Mouse (Mus musculus): ENCODE results near the gene Ttc27. TPM values are rescaled to one million over a fixed set of nuclear protein-coding genes. Genes with fewer than 3 reads are reported as not detected.

Ttc27 gene
- polyA plus RNA-seq, 1 experiment from 2014 or later, result 27.3 TPM

DNA sequence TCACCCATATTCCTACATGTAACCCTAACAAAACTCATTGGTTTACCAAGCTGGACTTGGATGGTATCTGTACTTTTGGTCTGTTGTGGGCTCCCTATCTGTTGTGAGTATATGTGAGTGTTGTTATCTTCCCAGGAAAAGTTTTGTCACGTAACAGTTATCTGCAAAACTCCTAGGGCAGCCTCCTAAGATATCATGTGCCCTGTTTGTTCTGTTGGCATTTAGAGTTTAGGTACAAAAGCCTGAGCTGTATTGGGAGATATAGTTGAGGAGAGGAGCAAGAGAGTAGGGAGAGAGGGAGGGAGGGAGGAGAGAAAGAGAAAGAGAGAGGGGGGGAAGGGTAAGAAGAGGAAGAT, 186.8 kb downstream of the Ttc27 start:
- no peak overlapping the region for H3K27ac ChIP-seq
- no peak overlapping the region for H3K9ac ChIP-seq
- WGBS, result 92% methylated on average over 1 of the region's 1 CpGs
- ATAC-seq (replicated peaks; ENCODE audit: low FRiP score), result no peak
- H3K9me3 ChIP-seq (replicated peaks), result 0 out of 2 replicates have a peak, but pooled peaks cover 4% of the 10 kb centered on the region
- no peak overlapping the region for H3K4me2 ChIP-seq
- no peaks in the 10 kb centered on the region for H3K36me3 ChIP-seq
- no peaks in the 10 kb centered on the region for H3K27me3 ChIP-seq
- H3K4me3 ChIP-seq (replicated peaks), result no peak overlapping the region
- peaks cover 6% of the 10 kb centered on the region; the same call in 1 of the 2 replicates for H3K4me1 ChIP-seq

DNA sequence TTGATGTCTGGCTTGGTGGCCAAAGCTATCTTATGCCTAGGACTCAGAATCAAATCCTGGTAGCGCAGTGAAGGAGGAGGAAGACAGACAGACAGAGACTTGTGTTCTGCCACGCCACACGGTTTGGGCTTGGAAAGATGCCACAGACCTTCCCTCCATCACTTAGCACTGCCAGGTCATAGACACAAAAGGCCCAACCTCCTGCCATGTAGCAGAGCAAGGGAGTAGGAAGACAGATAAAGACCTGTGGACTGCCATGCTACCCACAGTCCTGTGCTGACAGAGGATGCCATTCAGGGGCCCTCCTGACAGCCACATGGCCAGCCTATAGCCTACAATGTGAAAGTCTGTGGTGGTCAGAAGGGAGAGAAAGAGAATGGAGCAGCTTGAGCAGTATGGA, 187.4 kb downstream of the Ttc27 start:
- 92% methylated on average over 3 of the region's 3 CpGs for WGBS
- H3K27ac ChIP-seq, result no peak overlapping the region
- no peak overlapping the region for H3K4me3 ChIP-seq (replicated peaks)
- no peaks in the 10 kb centered on the region for H3K36me3 ChIP-seq
- peaks cover 6% of the 10 kb centered on the region; the same call in 1 of the 2 replicates for H3K4me1 ChIP-seq
- H3K27me3 ChIP-seq, result no peaks in the 10 kb centered on the region
- 0 out of 2 replicates have a peak, but pooled peaks cover 4% of the 10 kb centered on the region for H3K9me3 ChIP-seq (replicated peaks)
- no peak overlapping the region for H3K4me2 ChIP-seq
- ATAC-seq (replicated peaks; ENCODE audit: low FRiP score), result no peak
- no peak overlapping the region for H3K9ac ChIP-seq

DNA sequence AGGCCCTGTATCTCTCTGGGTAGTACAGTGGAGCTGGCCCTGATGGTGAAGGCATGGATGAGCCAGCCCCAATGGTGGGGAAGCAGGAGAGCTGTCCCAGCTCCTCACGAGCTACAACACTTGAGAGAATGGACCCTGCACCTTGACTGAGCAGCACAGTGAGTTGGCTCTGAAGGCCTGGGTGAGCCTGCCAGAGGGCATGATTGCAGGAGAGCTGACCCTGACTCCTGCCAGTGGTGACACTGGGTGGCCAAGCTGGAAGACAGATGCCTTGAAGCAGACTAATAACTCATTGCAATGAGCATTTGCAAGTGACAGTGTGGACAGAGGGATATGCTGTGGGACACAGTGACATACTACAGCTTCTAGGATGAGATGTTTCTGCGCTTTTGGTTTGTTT, 195.5 kb downstream of the Ttc27 start:
- no peak overlapping the region for H3K4me3 ChIP-seq (replicated peaks)
- H3K9ac ChIP-seq, result no peak overlapping the region
- no peaks in the 10 kb centered on the region for H3K27me3 ChIP-seq
- H3K27ac ChIP-seq, result no peak overlapping the region
- ATAC-seq (replicated peaks; ENCODE audit: low FRiP score), result no peak
- no peaks in the 10 kb centered on the region for H3K4me1 ChIP-seq
- H3K9me3 ChIP-seq (replicated peaks), result no peaks in the 10 kb centered on the region
- 98% methylated on average over 2 of the region's 2 CpGs for WGBS
- H3K36me3 ChIP-seq, result no peaks in the 10 kb centered on the region
- H3K4me2 ChIP-seq, result no peak overlapping the region

Other genes with a start within 250 kb of the Ttc27 start
- gene Yipf4, start 228.2 kb upstream of the Ttc27 start, polyA plus RNA-seq (2015; fragmentation: Nextera tagmentation; extraction: Ambion mirVana), result 55.3 and 70.1 TPM in 2 replicates
- gene Birc6, start 189.4 kb upstream of the Ttc27 start, polyA plus RNA-seq (2015; fragmentation: Nextera tagmentation; extraction: Ambion mirVana), result 89.3 and 97.7 TPM in 2 replicates

Measured in kidney, embryonic 15.5 days (tissue).